Mouse (Mus musculus) small intestine, adult 2 months (tissue): Measurements from ENCODE around the gene Zfp639.

Source experiments
- CTCF ChIP-seq: fragments of 200-500 bp; IDR thresholded peaks from 2 replicates; pipeline ENCODE4 v1.5.1; 2012; ENCODE audit warnings: low read depth, mild to moderate bottlenecking, control low read depth, inconsistent platforms, low read length, moderate library complexity, mixed read lengths; ENCODE audit not compliant: insufficient replicate concordance, insufficient read length; ENCODE audit errors: extremely low read depth
- POLR2A ChIP-seq: fragments of 200-500 bp; IDR thresholded peaks from 2 replicates; pipeline ENCODE4 v1.6.1; 2012; ENCODE audit warnings: low read depth, mild to moderate bottlenecking, control low read depth, inconsistent platforms, low read length, moderate library complexity

- TF ChIP-seq POLR2A (no peak), CTCF (no peak)
Measured at GRCm38 (mm10) chr3:32505841-32506240, 4.2 kb upstream of the Zfp639 start.
